Mouse (Mus musculus) liver, embryonic 14.5 days (tissue): ENCODE results near the gene Pnrc2. TPM values are rescaled to one million over a fixed set of nuclear protein-coding genes. Genes with fewer than 3 reads are reported as not detected.

ENCODE experiments used
- ATAC-seq: fragments of 200-750 bp; cut with Nextera tagmentation; 2 replicates; pipeline ENCODE4 v1.8.0; 2017; ENCODE audit warnings: moderate number of reproducible peaks, mild to moderate bottlenecking, moderate library complexity; ENCODE audit not compliant: insufficient read depth
- DNase-seq, 3 experiments: peaks; one replicate each; pipeline ENCODE4 v3.0.0-alpha.2; 2012 to 2013; ENCODE audit warnings: low read depth in 3 of 3, low spot score in 3 of 3
- H3K27ac ChIP-seq: fragments of 300-500 bp; sonication (generic); 2 replicates; pipeline ENCODE4 v1.5.1; 2014; ENCODE audit warnings: moderate library complexity, mild to moderate bottlenecking, control low read depth, inconsistent platforms
- H3K27me3 ChIP-seq: fragments of 300-500 bp; sonication (generic); 2 replicates; pipeline ENCODE4 v1.6.1; 2014; ENCODE audit warnings: mild to moderate bottlenecking, low read length, moderate library complexity; ENCODE audit not compliant: control insufficient read depth, insufficient read depth
- H3K36me3 ChIP-seq: fragments of 300-500 bp; sonication (generic); replicated peaks from 2 replicates; pipeline ENCODE4 v1.6.1; 2014; ENCODE audit warnings: low read depth; ENCODE audit not compliant: control insufficient read depth, insufficient read depth
- H3K4me1 ChIP-seq, 2 experiments: fragments of 200-500 bp in 1 of 2; fragments of 300-500 bp in 1 of 2; sonication (generic) in 1 of 2; replicated peaks; 2 replicates each; pipeline ENCODE4 v1.6.1; 2012 to 2014; ENCODE audit warnings: antibody characterized with exemption in 1 of 2, inconsistent platforms in 1 of 2, low read length in 1 of 2; ENCODE audit not compliant: control insufficient read depth in 2 of 2, insufficient read depth in 2 of 2
- H3K4me2 ChIP-seq: fragments of 300-500 bp; sonication (generic); 2 replicates; pipeline ENCODE4 v1.6.1; 2014; ENCODE audit warnings: low read depth, mild to moderate bottlenecking, control low read depth, moderate library complexity
- H3K4me3 ChIP-seq, 2 experiments: fragments of 200-500 bp in 1 of 2; fragments of 300-500 bp in 1 of 2; sonication (generic) in 1 of 2; 2 replicates each; pipeline ENCODE4 v1.5.1; 2012 to 2014; ENCODE audit warnings: low read depth in 2 of 2, low read length in 2 of 2, mild to moderate bottlenecking in 2 of 2, control low read depth in 1 of 2, inconsistent platforms in 1 of 2, moderate library complexity in 1 of 2; ENCODE audit not compliant: insufficient read depth in 1 of 2
- H3K9ac ChIP-seq: fragments of 300-500 bp; sonication (generic); replicated peaks from 2 replicates; pipeline ENCODE4 v1.6.1; 2014; ENCODE audit warnings: mild to moderate bottlenecking, control low read depth, moderate library complexity
- H3K9me3 ChIP-seq: fragments of 300-500 bp; sonication (generic); 2 replicates; pipeline ENCODE4 v1.6.1; 2016; ENCODE audit warnings: low read length, mixed read lengths; ENCODE audit not compliant: control insufficient read depth
- CTCF ChIP-seq: IDR thresholded peaks from 2 replicates; pipeline ENCODE4 v1.5.1; 2016; ENCODE audit warnings: antibody characterized with exemption, low read depth, control low read depth
- EP300 ChIP-seq: IDR thresholded peaks from 2 replicates; pipeline ENCODE4 v1.6.1; 2016; ENCODE audit warnings: antibody characterized with exemption, low read depth
- WGBS: fragments of 180-500 bp; shearing (Covaris S2); extraction: QIAGEN DNeasy Blood & Tissue Kit; methylation state at CpG from one replicate; pipeline ENCODE4 v1.1.7; 2014; ENCODE audit not compliant: insufficient replicate concordance; 5-methylcytosine and 5-hydroxymethylcytosine counted together
- polyA plus RNA-seq, 2 experiments: library from polyadenylated mRNA; depleted of rRNA in 1 of 2; stranded (reverse) in 1 of 2; unstranded in 1 of 2; fragments of >200 nt; fragmentation: Nextera tagmentation in 1 of 2; extraction: Ambion mirVana in 1 of 2; gene quantifications; 2 replicates each; pipeline versions ENCODE4 v1.2.1 to v1.2.3; 2012 to 2014

Gene Pnrc2
- polyA plus RNA-seq, 2 experiments: 43.4 to 80.2 TPM

DNA sequence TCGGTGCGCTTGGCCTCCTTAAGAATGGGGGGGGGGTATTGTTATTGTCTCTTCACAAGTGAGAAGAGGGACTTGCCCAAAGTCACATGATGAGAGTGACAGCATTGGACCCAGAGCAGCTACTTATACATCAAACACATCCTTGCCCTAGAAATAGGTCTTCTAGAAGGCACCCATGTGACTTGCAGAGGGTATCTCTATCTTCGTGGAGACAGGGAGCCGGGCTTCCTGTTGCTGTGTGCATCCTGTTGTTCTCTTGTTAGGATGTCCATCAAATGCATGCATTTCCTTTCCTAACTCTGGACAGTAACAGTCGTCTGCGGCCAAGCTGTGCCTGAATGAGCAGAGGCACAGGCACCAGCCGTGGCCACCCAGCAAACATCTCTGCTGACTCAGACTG is 37.9 kb upstream of the Pnrc2 start:
- no peaks in the 10 kb centered on the region for H3K36me3 ChIP-seq
- no peak for DNase-seq
- H3K27ac ChIP-seq: no peak overlapping the region
- no peaks in the 10 kb centered on the region for H3K9me3 ChIP-seq
- TF ChIP-seq CTCF (no peak), EP300 (no peak)
- ATAC-seq: peak; percentile 36; the same call in 1 of the 2 replicates
- 21% methylated on average over 7 of the region's 7 CpGs for WGBS
- no peak overlapping the region; the same call in 1 of the 2 replicates for H3K9ac ChIP-seq
- H3K4me3 ChIP-seq: no peak overlapping the region
- no peaks in the 10 kb centered on the region for H3K27me3 ChIP-seq
- H3K4me1 ChIP-seq: peaks cover 11 to 26% of the 10 kb centered on the region in 2 experiments
- no peak overlapping the region for H3K4me2 ChIP-seq

DNA sequence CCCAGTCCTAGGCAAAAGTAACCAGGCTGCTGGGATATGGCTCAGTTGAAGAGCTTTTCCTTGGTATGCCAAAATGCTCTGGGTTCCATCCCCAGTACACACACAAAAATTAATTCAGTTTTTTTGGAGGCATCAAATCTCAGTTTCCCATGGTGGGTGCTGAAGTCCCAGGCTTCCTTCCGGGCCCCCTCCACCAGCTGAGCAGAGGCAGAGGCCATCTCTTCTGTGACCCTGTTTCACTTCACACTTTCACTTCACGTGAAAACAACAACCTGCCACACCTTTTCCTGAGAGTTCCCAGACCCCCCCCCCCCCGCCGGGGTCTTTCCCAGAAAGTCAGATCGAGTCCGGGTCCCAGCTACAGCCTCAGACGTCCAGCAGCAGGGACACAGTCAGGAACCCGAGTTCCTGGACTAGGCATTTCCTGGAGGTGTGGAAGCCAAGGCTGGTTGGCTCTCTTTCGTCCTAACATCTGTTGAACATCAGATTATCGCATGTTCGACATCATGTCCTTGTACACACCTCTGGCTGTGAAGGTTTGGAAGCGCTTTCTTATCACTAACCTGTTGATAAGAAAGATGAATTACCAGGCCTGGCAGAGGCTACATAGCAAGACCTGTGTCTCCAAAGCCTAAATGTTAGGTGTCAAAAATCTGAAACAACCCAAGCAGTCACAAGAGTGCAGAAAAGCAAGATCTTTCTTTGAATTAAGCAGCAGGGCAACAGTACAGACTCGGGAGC is 35.8 kb upstream of the Pnrc2 start:
- TF ChIP-seq CTCF (no peak), EP300 (no peak)
- Histone ChIP-seq H3K9me3 (no peaks in the 10 kb centered on the region), H3K4me2 (no peak overlapping the region), H3K4me3 (no peak overlapping the region), H3K4me1 (peaks cover 11 to 32% of the 10 kb centered on the region in 2 experiments), H3K36me3 (no peaks in the 10 kb centered on the region), H3K9ac (no peak overlapping the region), H3K27ac (no peak overlapping the region), H3K27me3 (no peaks in the 10 kb centered on the region)
- DNase-seq: no peak
- WGBS: 38% methylated on average over 13 of the region's 13 CpGs
- ATAC-seq: no peak

DNA sequence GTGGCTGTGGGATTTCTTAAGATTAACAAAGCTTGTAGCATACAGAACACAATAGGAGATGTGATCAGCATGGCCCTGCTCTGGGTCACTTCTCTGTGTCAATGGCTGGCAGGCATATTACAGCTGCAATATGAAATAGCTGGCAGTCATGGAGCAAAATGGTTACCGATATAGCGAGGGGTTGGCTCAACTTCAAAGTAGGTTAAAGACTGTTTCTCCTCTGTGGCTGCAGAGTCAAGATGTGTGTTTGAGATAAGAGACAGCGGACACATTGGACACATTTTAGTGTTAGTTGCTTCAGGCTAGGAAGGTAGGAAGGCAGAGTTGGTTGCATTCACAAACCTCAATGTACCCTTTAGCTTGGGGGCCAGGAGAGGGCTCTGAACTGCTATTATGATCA is 33.0 kb upstream of the Pnrc2 start:
- Histone ChIP-seq H3K27ac (peak overlapping the region; percentile 12; the same call in 1 of the 2 replicates), H3K27me3 (no peaks in the 10 kb centered on the region), H3K4me2 (peak overlapping the region; percentile 28), H3K4me3 (no peak overlapping the region), H3K9ac (peak overlapping the region; percentile 27; the same call in 1 of the 2 replicates), H3K9me3 (no peaks in the 10 kb centered on the region), H3K4me1 (peaks cover 3 to 20% of the 10 kb centered on the region in 2 experiments; a peak in 2 of 4 replicates), H3K36me3 (no peaks in the 10 kb centered on the region)
- TF ChIP-seq CTCF (no peak), EP300 (peak; percentile 54)
- WGBS: 17% methylated on average over 3 of the region's 3 CpGs
- DNase-seq: peak in 1 of 3 experiments; percentile 42
- ATAC-seq: peak; percentile 67; the same call in 1 of the 2 replicates

DNA sequence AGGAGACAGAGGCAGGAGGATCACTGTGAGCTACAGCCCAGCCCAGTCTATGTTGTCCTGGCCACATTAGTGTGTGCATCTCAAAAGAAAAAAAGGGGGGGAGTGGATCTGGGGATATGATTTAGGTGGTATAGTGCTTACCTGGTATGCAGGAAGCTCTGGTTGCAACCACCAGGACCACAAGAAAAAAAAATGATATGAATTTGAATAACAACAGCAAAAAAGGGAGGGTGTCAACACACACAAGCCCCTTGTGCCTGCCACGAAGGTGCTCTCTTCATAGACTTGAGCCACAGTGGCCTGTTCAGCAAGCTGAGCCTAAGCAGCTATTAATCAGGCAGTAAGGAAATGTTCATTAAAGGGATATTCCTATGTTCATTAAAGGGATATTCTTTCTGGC is 31.2 kb upstream of the Pnrc2 start:
- H3K36me3 ChIP-seq: no peaks in the 10 kb centered on the region
- no peak overlapping the region for H3K4me2 ChIP-seq
- DNase-seq (no peak), ATAC-seq (no peak)
- H3K4me3 ChIP-seq: no peak overlapping the region
- WGBS: 66% methylated on average over 1 of the region's 1 CpGs
- no peaks in the 10 kb centered on the region for H3K9me3 ChIP-seq
- H3K9ac ChIP-seq: no peak overlapping the region
- H3K27ac ChIP-seq: no peak overlapping the region
- peaks cover 3 to 14% of the 10 kb centered on the region in 2 experiments; a peak in 2 of 4 replicates for H3K4me1 ChIP-seq
- no peaks in the 10 kb centered on the region for H3K27me3 ChIP-seq
- no peak for TF ChIP-seq CTCF
- TF ChIP-seq EP300: no peak

DNA sequence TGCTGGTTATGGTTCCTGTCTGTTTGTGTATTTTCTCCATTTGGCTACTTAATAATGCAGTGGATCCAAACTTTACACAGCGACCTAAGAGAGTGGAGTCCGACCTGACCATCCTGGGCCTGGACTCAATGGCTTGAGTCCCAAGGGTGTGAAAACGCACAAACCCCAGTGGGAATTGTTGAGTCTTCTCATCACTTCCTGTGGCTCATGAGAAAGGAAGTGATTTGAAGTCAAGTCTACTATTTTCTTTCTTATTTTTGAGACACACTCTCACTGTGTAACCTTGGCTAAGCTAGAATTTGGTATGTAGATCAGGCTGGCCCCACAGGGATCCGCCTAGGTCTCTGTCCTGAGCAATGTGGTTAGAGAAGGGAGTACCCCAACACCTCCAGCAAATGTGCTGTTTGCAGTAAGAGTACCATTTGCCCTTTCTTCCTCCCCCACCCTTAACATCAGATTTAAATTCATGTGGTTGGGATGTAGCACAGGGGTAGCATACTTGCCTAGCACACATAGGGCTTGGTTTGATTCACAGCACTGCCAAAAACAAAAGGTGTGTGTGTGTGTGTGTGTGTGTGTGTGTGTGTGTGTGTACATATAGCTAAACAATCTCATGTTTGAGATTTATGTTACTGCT is 29.1 kb upstream of the Pnrc2 start:
- no peaks in the 10 kb centered on the region for H3K9me3 ChIP-seq
- no peaks in the 10 kb centered on the region for H3K27me3 ChIP-seq
- H3K4me3 ChIP-seq: no peak overlapping the region
- ATAC-seq (no peak), DNase-seq (no peak)
- H3K4me1 ChIP-seq: peaks cover 10 to 27% of the 10 kb centered on the region in 2 experiments
- no peak overlapping the region for H3K27ac ChIP-seq
- H3K9ac ChIP-seq: no peak overlapping the region
- 74% methylated on average over 4 of the region's 4 CpGs for WGBS
- no peaks in the 10 kb centered on the region for H3K36me3 ChIP-seq
- no peak overlapping the region for H3K4me2 ChIP-seq
- no peak for TF ChIP-seq EP300
